Mouse (Mus musculus): ENCODE data around the gene Zbtb37.

- peak; percentile 58 for TF ChIP-seq CTCF (IDR thresholded peaks at IDR 0.05; ENCODE audit: low read depth, low read length)
- no peak for TF ChIP-seq POLR2A (IDR thresholded peaks at IDR 0.05; ENCODE audit: extremely low read depth, insufficient read depth, low read length)
These were observed 45.3 kb downstream of the Zbtb37 start for GRCm38 (mm10) chr1:160989395-160989794.
